Mouse (Mus musculus): ENCODE results near the gene Mdh2. TPM values are rescaled to one million over a fixed set of nuclear protein-coding genes. Genes with fewer than 3 reads are reported as not detected.

Mdh2 gene
- total and polyA plus RNA-seq, 2 experiments from 2014 or later = 389 to 2,045 TPM

GRCm38 (mm10) chr5:135742156-135742555 is 36.1 kb upstream of the Mdh2 start:
- Histone ChIP-seq H3K27me3 (ENCODE audit: control insufficient read depth, insufficient read depth, low read length) (no peaks in the 10 kb centered on the region), H3K4me2 (ENCODE audit: low read depth, low read length) (no peak overlapping the region), H3K9me3 (replicated peaks; ENCODE audit: control insufficient read depth, low read length) (no peaks in the 10 kb centered on the region), H3K4me3 (ENCODE audit: low read depth, low read length) (no peak overlapping the region), H3K9ac (replicated peaks; ENCODE audit: low read depth, low read length) (no peak overlapping the region), H3K36me3 (replicated peaks; ENCODE audit: control insufficient read depth, insufficient read depth, low read length) (peaks cover 18% of the 10 kb centered on the region), H3K27ac (ENCODE audit: low read depth) (no peak overlapping the region), H3K4me1 (ENCODE audit: control insufficient read depth, insufficient read depth) (0 out of 2 replicates have a peak, but pooled peaks cover 17% of the 10 kb centered on the region)
- TF ChIP-seq CTCF (IDR thresholded peaks at IDR 0.05; ENCODE audit: low read depth) = no peak
- TF ChIP-seq EP300 (IDR thresholded peaks at IDR 0.05; ENCODE audit: low read depth) = no peak
- no peak for DNase-seq (ENCODE audit: low spot score)
- 51% methylated on average over 10 of the region's 10 CpGs for WGBS
- no peak for ATAC-seq (ENCODE audit: insufficient read depth, low read depth)

- peak; percentile 57 for DNase-seq (ENCODE audit: low spot score)
- peak; percentile 31 for ATAC-seq (ENCODE audit: insufficient read depth, low read depth)
- peaks cover 18% of the 10 kb centered on the region for H3K36me3 ChIP-seq (replicated peaks; ENCODE audit: control insufficient read depth, insufficient read depth, low read length)
- H3K9me3 ChIP-seq (replicated peaks; ENCODE audit: control insufficient read depth, low read length) = peaks cover 6% of the 10 kb centered on the region; the same call in 1 of the 2 replicates
- 22% methylated on average over 18 of the region's 18 CpGs for WGBS
- H3K4me1 ChIP-seq (ENCODE audit: control insufficient read depth, insufficient read depth) = 0 out of 2 replicates have a peak, but pooled peaks cover 17% of the 10 kb centered on the region
- TF ChIP-seq EP300 (IDR thresholded peaks at IDR 0.05; ENCODE audit: low read depth) (no peak), CTCF (IDR thresholded peaks at IDR 0.05; ENCODE audit: low read depth) (no peak)
- H3K4me3 ChIP-seq (ENCODE audit: low read depth, low read length) = peak overlapping the region; percentile 92
- H3K9ac ChIP-seq (replicated peaks; ENCODE audit: low read depth, low read length) = peak overlapping the region; percentile 85
- H3K27me3 ChIP-seq (ENCODE audit: control insufficient read depth, insufficient read depth, low read length) = no peaks in the 10 kb centered on the region
- H3K4me2 ChIP-seq (ENCODE audit: low read depth, low read length) = peak overlapping the region; percentile 93
- H3K27ac ChIP-seq (ENCODE audit: low read depth) = peak overlapping the region; percentile 84; the same call in 1 of the 2 replicates
These were observed 35.1 kb upstream of the Mdh2 start for GRCm38 (mm10) chr5:135742941-135743740.

GRCm38 (mm10) chr5:135743741-135744609 is 34.3 kb upstream of the Mdh2 start, which contains the start of gene Tmem120a:
Gene Tmem120a (minus strand): TSS chr5:135744448.
- Histone ChIP-seq H3K4me2 (ENCODE audit: low read depth, low read length) (peak within 1 kb of the TSS; percentile 93), H3K9me3 (replicated peaks; ENCODE audit: control insufficient read depth, low read length) (peaks cover 6% of the 10 kb centered on the region; the same call in 1 of the 2 replicates), H3K4me3 (ENCODE audit: low read depth, low read length) (peak within 1 kb of the TSS; percentile 92), H3K4me1 (ENCODE audit: control insufficient read depth, insufficient read depth) (0 out of 2 replicates have a peak, but pooled peaks cover 17% of the 10 kb centered on the region), H3K27me3 (ENCODE audit: control insufficient read depth, insufficient read depth, low read length) (no peaks in the 10 kb centered on the region), H3K27ac (ENCODE audit: low read depth) (peak within 1 kb of the TSS; percentile 84), H3K9ac (replicated peaks; ENCODE audit: low read depth, low read length) (peak within 1 kb of the TSS; percentile 85), H3K36me3 (replicated peaks; ENCODE audit: control insufficient read depth, insufficient read depth, low read length) (peaks cover 18% of the 10 kb centered on the region)
- peak; percentile 90 for DNase-seq (ENCODE audit: low spot score)
- whole genome bisulfite sequencing = under 1% methylated on average over 59 of the region's 60 CpGs
- TF ChIP-seq CTCF (IDR thresholded peaks at IDR 0.05; ENCODE audit: low read depth) = no peak
- peak; percentile 67; the same call in 1 of the 2 replicates for TF ChIP-seq EP300 (IDR thresholded peaks at IDR 0.05; ENCODE audit: low read depth)
- peak; percentile 96 for ATAC-seq (ENCODE audit: insufficient read depth, low read depth)

GRCm38 (mm10) chr5:135744742-135745141 is 33.5 kb upstream of the Mdh2 start:
- Histone ChIP-seq H3K9me3 (replicated peaks; ENCODE audit: control insufficient read depth, low read length) (peaks cover 6% of the 10 kb centered on the region; the same call in 1 of the 2 replicates), H3K27ac (ENCODE audit: low read depth) (peak overlapping the region; percentile 84), H3K36me3 (replicated peaks; ENCODE audit: control insufficient read depth, insufficient read depth, low read length) (peaks cover 15% of the 10 kb centered on the region), H3K4me1 (ENCODE audit: control insufficient read depth, insufficient read depth) (0 out of 2 replicates have a peak, but pooled peaks cover 17% of the 10 kb centered on the region), H3K4me2 (ENCODE audit: low read depth, low read length) (peak overlapping the region; percentile 93), H3K4me3 (ENCODE audit: low read depth, low read length) (peak overlapping the region; percentile 92), H3K9ac (replicated peaks; ENCODE audit: low read depth, low read length) (peak overlapping the region; percentile 17; the same call in 1 of the 2 replicates), H3K27me3 (ENCODE audit: control insufficient read depth, insufficient read depth, low read length) (no peaks in the 10 kb centered on the region)
- TF ChIP-seq EP300 (IDR thresholded peaks at IDR 0.05; ENCODE audit: low read depth) (no peak), CTCF (IDR thresholded peaks at IDR 0.05; ENCODE audit: low read depth) (no peak)
- ATAC-seq (ENCODE audit: insufficient read depth, low read depth) = peak; percentile 12; the same call in 1 of the 2 replicates
- 21% methylated on average over 12 of the region's 12 CpGs for WGBS
- no peak for DNase-seq (ENCODE audit: low spot score)

GRCm38 (mm10) chr5:135751041-135751440 is 27.2 kb upstream of the Mdh2 start:
- no peak overlapping the region for H3K27ac ChIP-seq (ENCODE audit: low read depth)
- no peaks in the 10 kb centered on the region for H3K36me3 ChIP-seq (replicated peaks; ENCODE audit: control insufficient read depth, insufficient read depth, low read length)
- no peak overlapping the region for H3K9ac ChIP-seq (replicated peaks; ENCODE audit: low read depth, low read length)
- DNase-seq (ENCODE audit: low spot score) (no peak), ATAC-seq (ENCODE audit: insufficient read depth, low read depth) (no peak)
- TF ChIP-seq CTCF (IDR thresholded peaks at IDR 0.05; ENCODE audit: low read depth) = no peak
- TF ChIP-seq EP300 (IDR thresholded peaks at IDR 0.05; ENCODE audit: low read depth) = no peak
- WGBS = 39% methylated on average over 1 of the region's 1 CpGs
- H3K4me2 ChIP-seq (ENCODE audit: low read depth, low read length) = no peak overlapping the region
- no peaks in the 10 kb centered on the region for H3K27me3 ChIP-seq (ENCODE audit: control insufficient read depth, insufficient read depth, low read length)
- H3K9me3 ChIP-seq (replicated peaks; ENCODE audit: control insufficient read depth, low read length) = peaks cover 6% of the 10 kb centered on the region; the same call in 1 of the 2 replicates
- no peaks in the 10 kb centered on the region for H3K4me1 ChIP-seq (ENCODE audit: control insufficient read depth, insufficient read depth)
- no peak overlapping the region for H3K4me3 ChIP-seq (ENCODE audit: low read depth, low read length)

Measured in heart, postnatal 0 days (tissue).